Mouse (Mus musculus): ENCODE data around the gene Veph1. TPM values are rescaled to one million over a fixed set of nuclear protein-coding genes. Genes with fewer than 3 reads are reported as not detected.

Veph1 gene
- polyA plus RNA-seq, 1 experiment: not detected

DNA sequence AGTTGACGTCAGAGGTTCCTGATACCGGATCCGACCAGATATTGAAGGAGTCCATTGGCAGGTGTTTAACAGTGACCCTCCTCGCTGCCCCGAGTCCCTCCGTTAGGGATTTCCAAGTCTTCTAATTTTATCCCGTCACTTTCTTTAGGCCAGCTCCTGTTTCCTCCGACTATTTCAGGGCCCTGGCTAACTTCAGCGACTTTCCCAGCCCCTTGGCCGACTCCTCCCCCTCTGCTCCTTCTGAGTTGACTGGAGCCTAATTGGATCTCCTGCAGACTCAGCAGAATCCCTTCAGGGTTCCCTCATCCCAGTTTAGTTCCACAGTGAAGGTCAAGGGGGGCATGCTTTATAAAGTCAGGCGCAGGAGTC, 75.4 kb downstream of the Veph1 start:
- 10% methylated on average over 11 of the region's 11 CpGs for WGBS
- H3K4me3 ChIP-seq (ENCODE audit: low read depth, low read length): peak overlapping the region; percentile 61

DNA sequence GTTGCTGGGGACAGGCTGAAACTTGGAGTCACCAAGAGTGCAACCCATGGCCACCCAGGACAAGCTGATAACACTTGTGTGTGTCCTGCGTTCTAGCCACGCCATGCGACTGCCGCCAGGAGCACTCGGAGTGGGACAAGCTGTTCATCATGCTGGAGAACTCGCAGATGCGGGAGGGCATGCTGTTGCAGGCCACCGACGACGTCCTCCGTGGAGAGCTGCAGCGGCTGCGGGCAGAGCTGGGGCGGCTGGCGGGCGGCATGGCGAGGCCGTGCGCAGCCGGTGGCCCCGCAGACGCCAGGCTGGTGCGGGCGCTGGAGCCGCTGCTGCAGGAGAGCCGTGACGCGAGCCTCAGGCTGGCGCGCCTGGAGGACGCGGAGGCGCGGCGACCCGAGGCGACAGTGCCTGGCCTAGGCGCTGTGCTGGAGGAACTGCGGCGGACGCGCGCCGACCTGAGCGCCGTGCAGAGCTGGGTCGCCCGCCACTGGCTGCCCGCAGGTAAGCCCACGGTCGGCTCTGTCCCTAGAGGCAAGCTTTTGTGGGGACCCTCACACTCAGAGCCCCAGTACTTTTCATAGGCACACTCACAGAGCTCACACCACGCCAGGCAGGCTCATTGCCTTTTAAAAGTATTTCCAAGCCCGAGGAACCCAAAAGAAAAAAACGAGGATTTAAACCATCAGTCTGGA, 75.9 kb downstream of the Veph1 start:
- Histone ChIP-seq H3K4me1 (ENCODE audit: control insufficient read depth, insufficient read depth, insufficient read length, low read length) (0 out of 2 replicates have a peak, but pooled peaks cover 3% of the 10 kb centered on the region), H3K27ac (ENCODE audit: insufficient read depth, low read depth, low read length) (peak overlapping the region; percentile 29; the same call in 1 of the 2 replicates), H3K27me3 (ENCODE audit: control insufficient read depth, insufficient read depth, low read length) (peaks cover 8% of the 10 kb centered on the region; the same call in 1 of the 2 replicates), H3K4me3 (ENCODE audit: low read depth, low read length) (peak overlapping the region; percentile 61), H3K36me3 (ENCODE audit: control insufficient read depth, insufficient read depth, low read length) (no peaks in the 10 kb centered on the region)
- TF ChIP-seq CTCF (IDR thresholded peaks at IDR 0.05; ENCODE audit: extremely low read depth, insufficient read length, insufficient replicate concordance, low read depth, low read length) (no peak), POLR2A (IDR thresholded peaks at IDR 0.05; ENCODE audit: low read depth, low read length) (no peak)
- WGBS: 2% methylated on average over 54 of the region's 54 CpGs

More for the DNA sequence above, 75.4 kb downstream of the Veph1 start:
- TF ChIP-seq CTCF (IDR thresholded peaks at IDR 0.05; ENCODE audit: extremely low read depth, insufficient read length, insufficient replicate concordance, low read depth, low read length) (no peak), POLR2A (IDR thresholded peaks at IDR 0.05; ENCODE audit: low read depth, low read length) (no peak)
- Histone ChIP-seq H3K27me3 (ENCODE audit: control insufficient read depth, insufficient read depth, low read length) (peaks cover 8% of the 10 kb centered on the region; the same call in 1 of the 2 replicates), H3K36me3 (ENCODE audit: control insufficient read depth, insufficient read depth, low read length) (no peaks in the 10 kb centered on the region), H3K4me1 (ENCODE audit: control insufficient read depth, insufficient read depth, insufficient read length, low read length) (0 out of 2 replicates have a peak, but pooled peaks cover 3% of the 10 kb centered on the region), H3K27ac (ENCODE audit: insufficient read depth, low read depth, low read length) (0 out of 2 replicates have a peak overlapping the region, but pooled peaks have one; percentile 29)

DNA sequence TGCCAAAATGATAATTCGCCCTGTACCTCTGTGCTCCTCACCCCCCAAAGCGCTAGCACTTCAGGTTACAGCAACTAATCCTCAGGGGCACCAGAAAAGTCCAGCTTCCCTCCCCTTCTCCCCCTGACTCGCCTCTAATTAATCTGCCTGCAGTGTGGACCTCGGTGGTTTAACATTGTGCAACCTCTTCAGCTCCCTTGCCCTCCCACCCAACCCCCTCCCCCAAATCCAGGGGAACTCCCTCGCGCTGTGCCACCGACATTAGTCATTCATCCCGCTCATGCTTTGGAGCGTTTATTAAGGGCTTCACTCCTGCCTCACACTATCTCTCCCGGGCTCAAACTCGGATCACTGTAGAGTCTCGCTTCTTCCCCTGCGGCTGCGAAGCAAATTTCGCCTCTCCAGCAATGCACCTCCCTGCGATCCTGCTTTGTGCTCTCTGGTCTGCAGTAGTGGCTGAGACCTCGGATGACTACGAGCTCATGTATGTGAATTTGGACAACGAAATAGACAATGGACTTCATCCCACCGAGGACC, 76.9 kb downstream of the Veph1 start, which contains the start of gene Ptx3:
Gene Ptx3, plus strand, starts transcription at position 256 of the 537 bp plus-strand sequence.
- 10% methylated on average over 20 of the region's 20 CpGs for WGBS
- Histone ChIP-seq H3K4me1 (ENCODE audit: control insufficient read depth, insufficient read depth, insufficient read length, low read length) (0 out of 2 replicates have a peak, but pooled peaks cover 3% of the 10 kb centered on the region), H3K36me3 (ENCODE audit: control insufficient read depth, insufficient read depth, low read length) (no peaks in the 10 kb centered on the region), H3K27ac (ENCODE audit: insufficient read depth, low read depth, low read length) (0 out of 2 replicates have a peak within 1 kb of the TSS, but pooled peaks have one; percentile 29), H3K4me3 (ENCODE audit: low read depth, low read length) (peak within 1 kb of the TSS; percentile 61), H3K27me3 (ENCODE audit: control insufficient read depth, insufficient read depth, low read length) (peaks cover 8% of the 10 kb centered on the region; the same call in 1 of the 2 replicates)
- TF ChIP-seq POLR2A (IDR thresholded peaks at IDR 0.05; ENCODE audit: low read depth, low read length): no peak
- no peak for TF ChIP-seq CTCF (IDR thresholded peaks at IDR 0.05; ENCODE audit: extremely low read depth, insufficient read length, insufficient replicate concordance, low read depth, low read length)

- no peaks in the 10 kb centered on the region for H3K36me3 ChIP-seq (ENCODE audit: control insufficient read depth, insufficient read depth, low read length)
- TF ChIP-seq CTCF (IDR thresholded peaks at IDR 0.05; ENCODE audit: extremely low read depth, insufficient read length, insufficient replicate concordance, low read depth, low read length) (no peak), POLR2A (IDR thresholded peaks at IDR 0.05; ENCODE audit: low read depth, low read length) (no peak)
- 59% methylated on average over 8 of the region's 8 CpGs for WGBS
- H3K27me3 ChIP-seq (ENCODE audit: control insufficient read depth, insufficient read depth, low read length): peaks cover 3% of the 10 kb centered on the region; the same call in 1 of the 2 replicates
- no peak overlapping the region for H3K4me3 ChIP-seq (ENCODE audit: low read depth, low read length)
- no peak overlapping the region for H3K27ac ChIP-seq (ENCODE audit: insufficient read depth, low read depth, low read length)
- H3K4me1 ChIP-seq (ENCODE audit: control insufficient read depth, insufficient read depth, insufficient read length, low read length): 0 out of 2 replicates have a peak, but pooled peaks cover 3% of the 10 kb centered on the region
Measured at GRCm38 (mm10) chr3:66215759-66216158, 80.9 kb downstream of the Veph1 start.

- H3K4me1 ChIP-seq (ENCODE audit: control insufficient read depth, insufficient read depth, insufficient read length, low read length): no peaks in the 10 kb centered on the region
- no peak overlapping the region for H3K4me3 ChIP-seq (ENCODE audit: low read depth, low read length)
- WGBS: 75% methylated on average over 1 of the region's 1 CpGs
- no peaks in the 10 kb centered on the region for H3K27me3 ChIP-seq (ENCODE audit: control insufficient read depth, insufficient read depth, low read length)
- no peak for TF ChIP-seq POLR2A (IDR thresholded peaks at IDR 0.05; ENCODE audit: low read depth, low read length)
- no peak for TF ChIP-seq CTCF (IDR thresholded peaks at IDR 0.05; ENCODE audit: extremely low read depth, insufficient read length, insufficient replicate concordance, low read depth, low read length)
- H3K27ac ChIP-seq (ENCODE audit: insufficient read depth, low read depth, low read length): no peak overlapping the region
- no peaks in the 10 kb centered on the region for H3K36me3 ChIP-seq (ENCODE audit: control insufficient read depth, insufficient read depth, low read length)
Measured at GRCm38 (mm10) chr3:66213524-66213923, 83.1 kb downstream of the Veph1 start.

- H3K27ac ChIP-seq (ENCODE audit: insufficient read depth, low read depth, low read length): no peak overlapping the region
- no peaks in the 10 kb centered on the region for H3K36me3 ChIP-seq (ENCODE audit: control insufficient read depth, insufficient read depth, low read length)
- H3K4me1 ChIP-seq (ENCODE audit: control insufficient read depth, insufficient read depth, insufficient read length, low read length): no peaks in the 10 kb centered on the region
- no peaks in the 10 kb centered on the region for H3K27me3 ChIP-seq (ENCODE audit: control insufficient read depth, insufficient read depth, low read length)
- TF ChIP-seq POLR2A (IDR thresholded peaks at IDR 0.05; ENCODE audit: low read depth, low read length) (no peak), CTCF (IDR thresholded peaks at IDR 0.05; ENCODE audit: extremely low read depth, insufficient read length, insufficient replicate concordance, low read depth, low read length) (no peak)
- H3K4me3 ChIP-seq (ENCODE audit: low read depth, low read length): no peak overlapping the region
- 85% methylated on average over 4 of the region's 4 CpGs for WGBS
Measured at GRCm38 (mm10) chr3:66208836-66209573, 87.6 kb downstream of the Veph1 start.
